Mouse (Mus musculus): ENCODE data around the gene Vmn2r84. TPM values are rescaled to one million over a fixed set of nuclear protein-coding genes. Genes with fewer than 3 reads are reported as not detected.

Vmn2r84 gene
- total RNA-seq (2023), result not detected

DNA sequence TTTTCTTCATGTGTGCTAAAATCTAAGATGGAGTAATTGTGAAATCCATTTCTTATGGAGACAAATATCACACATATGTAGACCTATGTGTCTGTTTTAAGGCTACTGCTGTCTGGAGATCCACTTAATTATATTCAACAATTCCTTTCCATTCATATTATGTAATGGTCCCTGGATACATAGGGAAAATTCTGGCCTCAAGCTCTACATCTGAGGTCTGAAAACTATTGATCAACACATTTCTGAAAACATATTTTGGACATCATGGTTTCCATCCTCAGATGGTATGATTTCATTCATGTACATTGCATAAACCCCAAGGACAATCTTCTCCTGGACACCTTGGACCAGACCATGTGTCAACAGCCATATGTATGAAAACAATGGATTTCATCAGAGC is at the start of gene Vmn2r84:
Gene Vmn2r84, minus strand, starts transcription at position 101 of the 400 bp plus-strand sequence.

DNA sequence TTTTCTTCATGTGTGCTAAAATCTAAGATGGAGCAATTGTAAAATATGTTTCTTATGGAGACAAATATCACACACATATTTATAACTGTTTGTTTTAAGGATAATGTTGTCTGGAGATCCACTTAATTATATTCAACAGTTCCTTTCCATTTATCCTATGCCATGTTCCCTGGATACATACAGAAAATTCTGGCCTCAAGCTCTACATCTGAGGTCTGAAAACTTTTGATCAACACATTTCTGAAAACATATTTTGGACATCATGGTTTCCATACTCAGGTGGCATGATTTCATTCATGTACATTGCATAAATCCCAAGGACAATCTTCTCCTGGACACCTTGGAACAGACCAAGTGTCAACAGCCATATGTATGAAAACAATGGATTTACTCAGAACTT is 35.5 kb upstream of the Vmn2r84 start, which contains the start of gene Vmn2r85:
Gene Vmn2r85, minus strand, starts transcription at position 101 of the 400 bp plus-strand sequence.

Other genes with a start within 250 kb of the Vmn2r84 start
- not detected for gene Olfr825, start 227.6 kb downstream of the Vmn2r84 start, total RNA-seq (2023)
- gene Olfr826, start 210.1 kb downstream of the Vmn2r84 start, total RNA-seq (2023), result not detected
- not detected for gene Olfr827, start 179.9 kb downstream of the Vmn2r84 start, total RNA-seq (2023)
- gene Neurod4, start 114.1 kb downstream of the Vmn2r84 start, total RNA-seq (2023), result not detected
- 139 TPM for gene Tespa1, start 71.5 kb downstream of the Vmn2r84 start, total RNA-seq (2023)
- gene Vmn2r85, start 35.4 kb upstream of the Vmn2r84 start, total RNA-seq (2023), result not detected
- gene Vmn2r86, start 61.7 kb upstream of the Vmn2r84 start, total RNA-seq (2023), result not detected
- not detected for gene Vmn2r87, start 103.1 kb upstream of the Vmn2r84 start, total RNA-seq (2023)

All from CD4-positive naive resting alpha-beta T cell, adult 76 days (primary cell).